9 mouse cellular contexts compared by ENCODE assay signal in genomic region chr10:105509146-105509895, GRCm38 (mm10).
A peak's percentile ranks its signal among the peaks of the same experiment; 100 is the strongest.
DNase-seq lines count a peak whose midpoint lies in the region; ATAC-seq lines count a peak whose summit lies in the region.
"Had no signal": no experiment of that assay in that cellular context is flagged by ENCODE, and none has a peak within 500 bp of the region (broad histone marks: within the 10 kb centered on the region; RNA-seq: fewer than 3 reads in every experiment).

No protein-coding gene starts in this region.

- H3K9me3 ChIP-seq in heart, embryonic 11.5 days (replicated peaks; ENCODE audit: control insufficient read depth, low read length): no peaks in the 10 kb centered on the region
- no peaks in the 10 kb centered on the region for H3K9me3 ChIP-seq in embryonic facial prominence, embryonic 14.5 days (ENCODE audit: control insufficient read depth, low read length)
- no peaks in the 10 kb centered on the region for H3K9me3 ChIP-seq in limb, embryonic 11.5 days (ENCODE audit: control insufficient read depth, low read length)

- no peak for ATAC-seq in heart, embryonic 11.5 days (replicated peaks; ENCODE audit: insufficient number of reproducible peaks, low FRiP score, low TSS enrichment)
- ATAC-seq in embryonic facial prominence, embryonic 14.5 days (ENCODE audit: low read depth): no peak
- ATAC-seq in limb, embryonic 11.5 days (ENCODE audit: insufficient number of reproducible peaks, low FRiP score, low TSS enrichment, low read depth): peak; percentile 10; the same call in 1 of the 2 replicates

- no peak for DNase-seq in heart, postnatal 14 days
- peak; percentile 48 for DNase-seq in R1 (ENCODE audit: low read depth, low spot score)
- no peak for DNase-seq in embryonic facial prominence, embryonic 14.5 days (ENCODE audit: low spot score)
- DNase-seq in limb, embryonic 11.5 days (ENCODE audit: low spot score): no peak
- DNase-seq in layer of hippocampus, postnatal 14 days (ENCODE audit: low spot score in 2 of 2): no peak
- no peak for DNase-seq in layer of hippocampus, adult 18-20 months (ENCODE audit: low spot score in 2 of 2)
- no peak for DNase-seq in frontal cortex, adult 2 months (ENCODE audit: extremely low spot score in 1 of 2, low spot score in 1 of 2)

- H3K9ac ChIP-seq in heart, embryonic 11.5 days (ENCODE audit: low read depth, low read length): no peak overlapping the region
- no peak overlapping the region for H3K9ac ChIP-seq in embryonic facial prominence, embryonic 14.5 days (ENCODE audit: low read depth, low read length)
- H3K9ac ChIP-seq in limb, embryonic 11.5 days (ENCODE audit: low read length): no peak overlapping the region

- no peaks in the 10 kb centered on the region; the same call in 1 of the 2 replicates for H3K4me1 ChIP-seq in heart, embryonic 11.5 days (ENCODE audit: control insufficient read depth, insufficient read depth, low read length)
- peaks cover 14% of the 10 kb centered on the region for H3K4me1 ChIP-seq in embryonic facial prominence, embryonic 14.5 days (ENCODE audit: control insufficient read depth, insufficient read depth, low read length)
- peaks cover 6% of the 10 kb centered on the region for H3K4me1 ChIP-seq in limb, embryonic 11.5 days (ENCODE audit: control insufficient read depth, insufficient read depth, low read length)

- no peak overlapping the region for H3K27ac ChIP-seq in heart, embryonic 11.5 days (ENCODE audit: low read depth, low read length)
- H3K27ac ChIP-seq in embryonic facial prominence, embryonic 14.5 days (replicated peaks; ENCODE audit: low read depth, low read length): no peak overlapping the region
- H3K27ac ChIP-seq in limb, embryonic 11.5 days (replicated peaks; ENCODE audit: low read depth, low read length): no peak overlapping the region

- H3K27me3 ChIP-seq in heart, embryonic 11.5 days (ENCODE audit: control insufficient read depth, insufficient read depth, low read length): no peaks in the 10 kb centered on the region
- no peaks in the 10 kb centered on the region for H3K27me3 ChIP-seq in embryonic facial prominence, embryonic 14.5 days (replicated peaks; ENCODE audit: control insufficient read depth, insufficient read depth, low read length)
- H3K27me3 ChIP-seq in limb, embryonic 11.5 days (ENCODE audit: control insufficient read depth, insufficient read depth, low read length): no peaks in the 10 kb centered on the region

- intact Hi-C loops in heart, postnatal 14 days (cut with DNase I): no loop called here

- 52% methylated on average over 7 of the region's 12 CpGs for WGBS in heart, embryonic 11.5 days (ENCODE audit: insufficient replicate concordance)
- WGBS in embryonic facial prominence, embryonic 14.5 days: 53% methylated on average over 9 of the region's 12 CpGs
- WGBS in limb, embryonic 11.5 days: 67% methylated on average over 9 of the region's 12 CpGs

- peak overlapping the region; percentile 15; the same call in 1 of the 2 replicates for H3K4me3 ChIP-seq in heart, embryonic 11.5 days (ENCODE audit: low read depth, low read length)
- H3K4me3 ChIP-seq in embryonic facial prominence, embryonic 14.5 days (ENCODE audit: low read depth, low read length): no peak overlapping the region
- H3K4me3 ChIP-seq in limb, embryonic 11.5 days (ENCODE audit: low read depth, low read length): no peak overlapping the region

- H3K36me3 ChIP-seq in heart, embryonic 11.5 days (ENCODE audit: control insufficient read depth, insufficient read depth, low read length): no peaks in the 10 kb centered on the region
- H3K36me3 ChIP-seq in embryonic facial prominence, embryonic 14.5 days (ENCODE audit: control insufficient read depth, insufficient read depth, low read length): peaks cover 12% of the 10 kb centered on the region; the same call in 1 of the 2 replicates
- no peaks in the 10 kb centered on the region; the same call in 1 of the 2 replicates for H3K36me3 ChIP-seq in limb, embryonic 11.5 days (ENCODE audit: control insufficient read depth, insufficient read depth, low read length)

- peak overlapping the region; percentile 20 for H3K4me2 ChIP-seq in heart, embryonic 11.5 days
- peak overlapping the region; percentile 33 for H3K4me2 ChIP-seq in embryonic facial prominence, embryonic 14.5 days (ENCODE audit: low read depth, low read length)
- H3K4me2 ChIP-seq in limb, embryonic 11.5 days (ENCODE audit: low read depth, severe bottlenecking): no peak overlapping the region
- H3K4me2 ChIP-seq: liver, embryonic 11.5 days had no signal
